Mouse (Mus musculus) left cerebral cortex, postnatal 25 days (tissue): ENCODE measurements around the gene Sass6. TPM values are rescaled to one million over a fixed set of nuclear protein-coding genes. Genes with fewer than 3 reads are reported as not detected.
A peak's percentile ranks its signal among the peaks of the same experiment; 100 is the strongest.
"Not testable (repeated sequence)": the region's sequence is repeated elsewhere in the genome, so short reads cannot be mapped to it uniquely, and the experiment has no call there.

Source experiments
- DNase-seq, 2 experiments: peaks; one replicate each; pipeline ENCODE4 v3.0.0; 2022; ENCODE audit warnings: low spot score in 2 of 2, mixed read lengths in 1 of 2
- intact Hi-C: fragments of 180-260 bp; cut with DNase I; formaldehyde crosslinking; loops from one replicate; pipeline ENCODE4 v1.15.1; 2025
- total RNA-seq, 2 experiments: library from RNA; stranded (reverse); gene quantifications; 2 replicates each; pipeline ENCODE4 v1.2.3; 2021

Gene Sass6
- 1 to 10 TPM; 5.4 to 9.0 TPM for total RNA-seq

- intact Hi-C loops, result loop anchor here (1.0 to 5.0 kb wide), 4 partner anchors 67 to 242 kb away; partner anchors contain the start of genes Dbt and Mfsd14a
- peak; percentile 97 to 98 for DNase-seq
Measured at GRCm38 (mm10) chr3:116594728-116595602, at the start of gene Sass6. Gene Sass6 (plus strand): TSS chr3:116594982.

- no peak for DNase-seq
- intact Hi-C loops, result no loop called here
Measured at GRCm38 (mm10) chr3:116547430-116547829, 47.4 kb upstream of the Sass6 start.

- peak in 1 of 2 experiments; percentile 62 for DNase-seq
- intact Hi-C loops, result no loop called here
Measured at GRCm38 (mm10) chr3:116551362-116551761, 43.4 kb upstream of the Sass6 start.

- intact Hi-C loops, DNase-seq: not testable (repeated sequence)
Measured at GRCm38 (mm10) chr3:116561315-116561714, 33.5 kb upstream of the Sass6 start.

- DNase-seq, result no peak
- intact Hi-C loops, result no loop called here
Measured at GRCm38 (mm10) chr3:116562408-116563094, 32.2 kb upstream of the Sass6 start, which contains the start of gene Lrrc39. Gene Lrrc39 (plus strand): TSS chr3:116562973.

- intact Hi-C loops, result no loop called here
- no peak for DNase-seq
Measured at GRCm38 (mm10) chr3:116563095-116563492, 31.7 kb upstream of the Sass6 start.

- DNase-seq, result no peak
- intact Hi-C loops, result no loop called here
Measured at GRCm38 (mm10) chr3:116570628-116571027, 24.2 kb upstream of the Sass6 start.

GRCm38 (mm10) chr3:116577286-116577685 is 17.5 kb upstream of the Sass6 start:
- intact Hi-C loops, result loop anchor here (5.0 kb wide), 1 partner anchor 245 kb away; no protein-coding TSS in a partner anchor
- DNase-seq, result no peak

GRCm38 (mm10) chr3:116582201-116582600 is 12.6 kb upstream of the Sass6 start:
- intact Hi-C loops, result loop anchor here (5.0 kb wide), 1 partner anchor 50 kb away; no protein-coding TSS in a partner anchor

GRCm38 (mm10) chr3:116594076-116594727 is 580 bp upstream of the Sass6 start:
- no peak for DNase-seq

More at GRCm38 (mm10) chr3:116582201-116582600, 12.6 kb upstream of the Sass6 start:
- peak; percentile 37 to 90 for DNase-seq

GRCm38 (mm10) chr3:116595603-116595991 is 815 bp downstream of the Sass6 start:
- intact Hi-C loops, result loop anchor here (2.0 kb wide), 2 partner anchors 83 to 155 kb away; partner anchors contain the start of gene Dbt
- DNase-seq, result no peak

More at GRCm38 (mm10) chr3:116594076-116594727, 580 bp upstream of the Sass6 start:
- intact Hi-C loops, result loop anchor here (1.0 to 5.0 kb wide), 4 partner anchors 68 to 243 kb away; partner anchors contain the start of genes Dbt and Mfsd14a

GRCm38 (mm10) chr3:116599705-116600104 is 4.9 kb downstream of the Sass6 start:
- no peak for DNase-seq
- intact Hi-C loops, result no loop called here

- no peak for DNase-seq
- intact Hi-C loops, result no loop called here
Measured at GRCm38 (mm10) chr3:116601005-116601404, 6.2 kb downstream of the Sass6 start.

GRCm38 (mm10) chr3:116601781-116602180 is 7.0 kb downstream of the Sass6 start:
- intact Hi-C loops, result no loop called here
- no peak for DNase-seq

GRCm38 (mm10) chr3:116604570-116604969 is 9.8 kb downstream of the Sass6 start:
- peak in 1 of 2 experiments; percentile 18 for DNase-seq
- intact Hi-C loops, result no loop called here

- intact Hi-C loops, result no loop called here
- peak in 1 of 2 experiments; percentile 33 for DNase-seq
Measured at GRCm38 (mm10) chr3:116614295-116614892, 19.6 kb downstream of the Sass6 start, which contains the start of gene Trmt13. Gene Trmt13 (minus strand): TSS chr3:116614587.

GRCm38 (mm10) chr3:116615318-116616068 is 20.7 kb downstream of the Sass6 start:
- intact Hi-C loops, result no loop called here
- DNase-seq, result no peak

GRCm38 (mm10) chr3:116618855-116619254 is 24.1 kb downstream of the Sass6 start:
- intact Hi-C loops, result no loop called here

More at GRCm38 (mm10) chr3:116618855-116619254, 24.1 kb downstream of the Sass6 start:
- no peak for DNase-seq
